Mouse (Mus musculus) right cerebral cortex, postnatal 36 days (tissue): Measurements from ENCODE around the gene Ncoa7.
A peak's percentile ranks its signal among the peaks of the same experiment; 100 is the strongest.

Experiments used
- DNase-seq, 2 experiments: peaks; one replicate each; pipeline ENCODE4 v3.0.0; 2022; ENCODE audit warnings: low spot score in 2 of 2, mixed read lengths in 1 of 2

Ncoa7 gene

GRCm38 (mm10) chr10:30802681-30803586 lies at the start of gene Ncoa7:
Gene Ncoa7 (minus strand): TSS chr10:30803326.
- DNase-seq: peak; percentile 70 to 73

- DNase-seq: no peak
These were observed 42.1 kb upstream of the Ncoa7 start for GRCm38 (mm10) chr10:30845101-30845825.

- DNase-seq: no peak
These were observed 41.3 kb upstream of the Ncoa7 start for GRCm38 (mm10) chr10:30844191-30845010.

- no peak for DNase-seq
These were observed 40.5 kb upstream of the Ncoa7 start for GRCm38 (mm10) chr10:30843438-30844190.

GRCm38 (mm10) chr10:30842643-30843437 lies 39.7 kb upstream of the Ncoa7 start, which contains the start of gene Hey2:
Gene Hey2 (minus strand): TSS chr10:30842801.
- DNase-seq: peak; percentile 96

GRCm38 (mm10) chr10:30842228-30842627 lies 39.1 kb upstream of the Ncoa7 start:
- DNase-seq: peak in 1 of 2 experiments; percentile 31

GRCm38 (mm10) chr10:30840824-30841223 lies 37.7 kb upstream of the Ncoa7 start:
- DNase-seq: no peak

GRCm38 (mm10) chr10:30838188-30838587 lies 35.1 kb upstream of the Ncoa7 start:
- no peak for DNase-seq

- no peak for DNase-seq
These were observed 21.9 kb upstream of the Ncoa7 start for GRCm38 (mm10) chr10:30825049-30825448.

- DNase-seq: peak; percentile 72 to 77
These were observed 7.8 kb upstream of the Ncoa7 start for GRCm38 (mm10) chr10:30810967-30811293.

GRCm38 (mm10) chr10:30810247-30810966 lies 7.3 kb upstream of the Ncoa7 start:
- no peak for DNase-seq

- no peak for DNase-seq
These were observed 594 bp upstream of the Ncoa7 start for GRCm38 (mm10) chr10:30803587-30804253.

- peak in 1 of 2 experiments; percentile 32 for DNase-seq
These were observed 1.1 kb downstream of the Ncoa7 start for GRCm38 (mm10) chr10:30802033-30802432.

- no peak for DNase-seq
These were observed 3.2 kb downstream of the Ncoa7 start for GRCm38 (mm10) chr10:30799713-30800450.

GRCm38 (mm10) chr10:30796469-30797261 lies 6.5 kb downstream of the Ncoa7 start:
- no peak for DNase-seq

GRCm38 (mm10) chr10:30791016-30791415 lies 12.1 kb downstream of the Ncoa7 start:
- DNase-seq: no peak

- no peak for DNase-seq
These were observed 13.6 kb downstream of the Ncoa7 start for GRCm38 (mm10) chr10:30789521-30789920.

- DNase-seq: no peak
These were observed 14.8 kb downstream of the Ncoa7 start for GRCm38 (mm10) chr10:30788340-30788721.
